Mouse (Mus musculus) limb, embryonic 15.5 days (tissue): ENCODE measurements at regions not wholly inside any gene's neighbourhood (a gene's known extent, or its start where the extent isn't known, plus 50 kb on each side); places are given as distances from the start of the nearest gene placed in this dataset.

Source experiments
- ATAC-seq: fragments of 200-750 bp; cut with Nextera tagmentation; 2 replicates; pipeline ENCODE4 v1.8.0; 2017; ENCODE audit warnings: low read depth, moderate TSS enrichment; ENCODE audit not compliant: insufficient number of reproducible peaks, low FRiP score, low TSS enrichment
- H3K27ac ChIP-seq: fragments of 300-500 bp; sonication (generic); 2 replicates; pipeline ENCODE4 v1.5.1; 2015; ENCODE audit warnings: moderate library complexity, mild to moderate bottlenecking, inconsistent platforms
- H3K27me3 ChIP-seq: fragments of 300-500 bp; sonication (generic); 2 replicates; pipeline ENCODE4 v1.6.1; 2015; ENCODE audit warnings: inconsistent platforms
- H3K36me3 ChIP-seq: fragments of 300-500 bp; sonication (generic); 2 replicates; pipeline ENCODE4 v1.6.1; 2015; ENCODE audit warnings: inconsistent platforms
- H3K4me1 ChIP-seq: fragments of 300-500 bp; sonication (generic); 2 replicates; pipeline ENCODE4 v1.6.1; 2015; ENCODE audit warnings: inconsistent platforms
- H3K4me2 ChIP-seq: fragments of 300-500 bp; sonication (generic); 2 replicates; pipeline ENCODE4 v1.6.1; 2015; ENCODE audit warnings: mild to moderate bottlenecking, inconsistent platforms
- H3K4me3 ChIP-seq: fragments of 300-500 bp; sonication (generic); 2 replicates; pipeline ENCODE4 v1.5.1; 2015; ENCODE audit warnings: mild to moderate bottlenecking, inconsistent platforms
- H3K9ac ChIP-seq: fragments of 300-500 bp; sonication (generic); 2 replicates; pipeline ENCODE4 v1.6.1; 2015; ENCODE audit warnings: inconsistent platforms
- H3K9me3 ChIP-seq: fragments of 300-500 bp; sonication (generic); 2 replicates; pipeline ENCODE4 v1.6.1; 2016; ENCODE audit warnings: inconsistent platforms
- WGBS: fragments of 180-500 bp; shearing (Covaris S2); methylation state at CpG from one replicate; pipeline ENCODE4 v1.1.7; 2015; 5-methylcytosine and 5-hydroxymethylcytosine counted together

DNA sequence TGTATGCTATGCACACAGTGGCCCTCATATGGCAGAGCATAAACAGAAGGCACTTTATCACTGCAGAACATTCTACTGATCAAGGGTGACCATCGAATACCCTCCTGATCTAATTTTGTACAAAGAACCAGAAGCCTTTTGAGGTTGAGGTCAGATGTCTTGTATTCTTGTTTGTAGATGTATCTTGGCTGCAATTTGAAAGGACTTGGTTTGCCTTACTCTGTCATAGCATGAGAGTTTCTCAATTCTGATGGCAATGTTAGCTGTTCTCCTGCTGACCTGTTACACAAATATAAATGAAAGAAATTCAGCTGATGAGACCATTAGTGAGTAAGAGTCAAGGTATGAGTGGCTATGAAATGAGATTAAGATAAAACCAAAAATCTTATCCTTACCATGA lies 199.1 kb upstream of the Aldoart1 start:
- no peaks in the 10 kb centered on the region for H3K4me1 ChIP-seq
- H3K4me3 ChIP-seq: no peak overlapping the region
- no peaks in the 10 kb centered on the region for H3K36me3 ChIP-seq
- no peak overlapping the region for H3K4me2 ChIP-seq
- WGBS: 86% methylated on average over 1 of the region's 1 CpGs
- ATAC-seq: no peak
- H3K9ac ChIP-seq: no peak overlapping the region
- H3K27ac ChIP-seq: no peak overlapping the region
- no peaks in the 10 kb centered on the region for H3K27me3 ChIP-seq
- H3K9me3 ChIP-seq: no peaks in the 10 kb centered on the region

GRCm38 (mm10) chr4:73047804-73048203 lies 195.4 kb upstream of the Aldoart1 start:
- WGBS: 69% methylated on average over 2 of the region's 2 CpGs
- Histone ChIP-seq H3K9me3 (no peaks in the 10 kb centered on the region), H3K4me2 (no peak overlapping the region), H3K36me3 (no peaks in the 10 kb centered on the region), H3K27me3 (no peaks in the 10 kb centered on the region), H3K4me1 (no peaks in the 10 kb centered on the region), H3K27ac (no peak overlapping the region), H3K9ac (no peak overlapping the region), H3K4me3 (no peak overlapping the region)
- ATAC-seq: no peak

DNA sequence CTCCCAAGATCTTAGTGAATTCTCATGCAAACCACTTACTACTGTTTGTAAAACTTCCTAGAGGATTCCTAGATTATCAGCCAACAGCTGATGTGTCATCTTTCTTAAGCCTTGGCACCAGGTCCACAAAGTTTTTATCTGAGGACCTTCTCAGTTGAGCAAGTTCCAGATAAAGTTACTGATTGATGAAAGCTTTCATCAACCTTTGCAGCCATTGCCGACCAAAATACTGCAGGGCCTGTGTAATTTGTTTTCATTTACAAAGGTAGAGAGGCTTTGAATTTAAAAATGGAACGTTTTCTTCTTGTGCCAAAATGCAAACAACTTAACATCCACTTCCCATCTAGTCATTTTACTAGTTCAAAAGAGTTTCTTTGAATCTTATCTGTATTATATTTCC lies 191.9 kb upstream of the Aldoart1 start:
- Histone ChIP-seq H3K4me2 (no peak overlapping the region), H3K27me3 (no peaks in the 10 kb centered on the region), H3K27ac (no peak overlapping the region), H3K4me3 (no peak overlapping the region), H3K9ac (no peak overlapping the region), H3K9me3 (no peaks in the 10 kb centered on the region), H3K4me1 (no peaks in the 10 kb centered on the region), H3K36me3 (no peaks in the 10 kb centered on the region)
- WGBS: 11% methylated on average over 2 of the region's 2 CpGs
- no peak for ATAC-seq

GRCm38 (mm10) chr4:73042672-73043071 lies 190.2 kb upstream of the Aldoart1 start:
- H3K4me3 ChIP-seq: no peak overlapping the region
- no peaks in the 10 kb centered on the region for H3K27me3 ChIP-seq
- no peak overlapping the region for H3K27ac ChIP-seq
- no peak for ATAC-seq
- H3K9me3 ChIP-seq: no peaks in the 10 kb centered on the region
- no peaks in the 10 kb centered on the region for H3K36me3 ChIP-seq
- no peak overlapping the region for H3K4me2 ChIP-seq
- H3K9ac ChIP-seq: no peak overlapping the region
- 11% methylated on average over 2 of the region's 2 CpGs for WGBS
- no peaks in the 10 kb centered on the region for H3K4me1 ChIP-seq

DNA sequence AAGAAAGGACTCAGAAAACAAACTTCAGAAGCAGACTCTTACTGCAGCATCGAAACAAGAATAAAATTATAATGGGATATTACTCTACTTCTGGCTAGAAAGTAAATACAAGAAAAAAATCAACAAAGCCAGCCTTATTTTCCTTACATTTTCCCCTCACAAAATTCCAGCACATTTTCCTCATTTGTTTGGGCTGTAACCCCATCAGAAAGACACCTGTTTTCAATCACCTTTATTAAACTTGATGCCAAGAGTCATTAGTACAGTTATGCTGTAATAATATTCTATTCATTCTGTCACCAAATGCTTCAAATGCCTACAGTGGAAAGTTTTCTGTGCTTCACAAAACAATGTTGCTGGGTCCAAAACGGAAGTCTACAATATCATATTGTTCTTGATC lies 189.1 kb upstream of the Aldoart1 start:
- Histone ChIP-seq H3K27ac (no peak overlapping the region), H3K4me1 (no peaks in the 10 kb centered on the region), H3K36me3 (no peaks in the 10 kb centered on the region), H3K4me2 (no peak overlapping the region), H3K9me3 (no peaks in the 10 kb centered on the region), H3K4me3 (no peak overlapping the region), H3K27me3 (no peaks in the 10 kb centered on the region), H3K9ac (no peak overlapping the region)
- 53% methylated on average over 2 of the region's 2 CpGs for WGBS
- ATAC-seq: no peak

DNA sequence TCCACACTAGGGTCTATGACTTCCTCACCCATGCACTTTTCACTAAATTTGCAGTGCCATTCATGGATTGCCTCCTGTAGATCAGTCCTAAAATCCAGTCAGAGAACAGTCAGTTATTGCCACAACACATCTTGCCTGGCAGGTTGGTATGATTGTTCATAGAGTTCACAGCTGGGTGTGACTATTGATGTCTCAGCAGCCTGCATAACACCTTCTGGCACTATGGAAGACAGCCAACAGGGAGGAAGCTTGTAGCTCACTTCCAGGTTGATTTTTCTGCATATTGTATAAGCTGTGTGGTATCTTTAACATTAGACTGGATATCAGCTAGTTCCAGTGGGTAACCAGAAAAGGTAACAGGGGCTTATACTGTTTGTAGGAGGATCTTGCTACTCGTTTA lies 145.3 kb upstream of the Aldoart1 start:
- no peak for ATAC-seq
- Histone ChIP-seq H3K36me3 (no peaks in the 10 kb centered on the region), H3K27ac (no peak overlapping the region), H3K4me2 (no peak overlapping the region), H3K4me1 (no peaks in the 10 kb centered on the region), H3K9ac (no peak overlapping the region), H3K9me3 (no peaks in the 10 kb centered on the region), H3K27me3 (no peaks in the 10 kb centered on the region), H3K4me3 (no peak overlapping the region)
- WGBS: 58% methylated on average over 1 of the region's 1 CpGs

DNA sequence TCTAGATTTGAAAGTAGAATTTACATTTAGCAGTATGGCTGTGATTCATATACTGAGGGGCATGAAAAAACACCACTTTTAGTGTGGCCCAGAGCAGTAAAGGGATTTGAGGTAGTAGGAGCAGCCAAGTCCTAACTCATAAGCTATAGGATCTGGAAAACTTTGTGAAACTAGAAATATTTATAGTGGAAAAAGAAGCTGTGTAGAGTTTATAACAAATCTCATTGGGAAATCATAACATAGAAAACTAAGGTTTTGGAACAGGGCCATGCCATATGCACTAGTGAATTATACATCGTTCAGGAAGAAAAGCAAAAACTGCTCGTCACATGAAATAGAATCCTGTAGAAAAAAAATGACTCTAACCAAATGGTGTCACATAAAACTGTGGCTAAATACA lies 143.7 kb upstream of the Aldoart1 start:
- Histone ChIP-seq H3K4me2 (no peak overlapping the region), H3K36me3 (no peaks in the 10 kb centered on the region), H3K9ac (no peak overlapping the region), H3K27ac (no peak overlapping the region), H3K4me3 (no peak overlapping the region), H3K4me1 (no peaks in the 10 kb centered on the region), H3K9me3 (no peaks in the 10 kb centered on the region), H3K27me3 (no peaks in the 10 kb centered on the region)
- peak; percentile 72; the same call in 1 of the 2 replicates for ATAC-seq
- 18% methylated on average over 2 of the region's 2 CpGs for WGBS

GRCm38 (mm10) chr4:72946369-72946981 lies 94.0 kb upstream of the Aldoart1 start:
- Histone ChIP-seq H3K27me3 (no peaks in the 10 kb centered on the region), H3K9me3 (no peaks in the 10 kb centered on the region), H3K4me3 (no peak overlapping the region), H3K27ac (no peak overlapping the region), H3K9ac (no peak overlapping the region), H3K36me3 (no peaks in the 10 kb centered on the region), H3K4me1 (0 out of 2 replicates have a peak, but pooled peaks cover 4% of the 10 kb centered on the region), H3K4me2 (no peak overlapping the region)
- peak; percentile 89 for ATAC-seq
- 23% methylated on average over 7 of the region's 7 CpGs for WGBS

DNA sequence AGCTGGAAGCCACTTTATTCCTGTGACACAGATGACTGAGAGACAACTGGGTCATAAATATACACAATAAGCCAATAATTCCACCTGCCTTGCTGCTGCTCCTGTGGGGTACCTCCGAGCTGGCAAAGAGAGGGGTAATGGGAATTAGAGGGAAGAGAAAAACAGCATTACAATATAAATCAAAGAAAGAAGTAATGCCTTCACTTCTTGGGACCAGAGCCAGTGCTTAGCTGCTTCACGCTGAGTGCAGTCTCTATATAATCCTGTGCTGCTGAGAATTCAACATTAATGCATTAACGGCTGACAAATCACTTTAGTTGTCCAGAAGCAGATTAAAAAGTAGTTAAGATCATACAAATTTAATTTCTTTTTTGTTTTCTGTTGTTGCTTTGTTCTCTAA lies 71.0 kb upstream of the Aldoart1 start:
- no peaks in the 10 kb centered on the region for H3K9me3 ChIP-seq
- no peak overlapping the region for H3K9ac ChIP-seq
- no peaks in the 10 kb centered on the region for H3K4me1 ChIP-seq
- no peak overlapping the region for H3K4me3 ChIP-seq
- no peaks in the 10 kb centered on the region for H3K36me3 ChIP-seq
- no peak overlapping the region for H3K27ac ChIP-seq
- 47% methylated on average over 3 of the region's 3 CpGs for WGBS
- no peak overlapping the region for H3K4me2 ChIP-seq
- no peaks in the 10 kb centered on the region for H3K27me3 ChIP-seq
- no peak for ATAC-seq

GRCm38 (mm10) chr4:72914991-72915390 lies 62.6 kb upstream of the Aldoart1 start:
- no peak for ATAC-seq
- Histone ChIP-seq H3K9me3 (no peaks in the 10 kb centered on the region), H3K36me3 (no peaks in the 10 kb centered on the region), H3K9ac (no peak overlapping the region), H3K4me2 (no peak overlapping the region), H3K4me3 (no peak overlapping the region), H3K27ac (no peak overlapping the region), H3K4me1 (no peaks in the 10 kb centered on the region), H3K27me3 (no peaks in the 10 kb centered on the region)
- 86% methylated on average over 3 of the region's 3 CpGs for WGBS
